Mouse (Mus musculus) liver, embryonic 14.5 days (tissue): ENCODE results near the gene Nelfa. TPM values are rescaled to one million over a fixed set of nuclear protein-coding genes. Genes with fewer than 3 reads are reported as not detected.

Source experiments
- ATAC-seq: fragments of 200-750 bp; cut with Nextera tagmentation; 2 replicates; pipeline ENCODE4 v1.8.0; 2017; ENCODE audit warnings: moderate number of reproducible peaks, mild to moderate bottlenecking, moderate library complexity; ENCODE audit not compliant: insufficient read depth
- DNase-seq, 3 experiments: peaks; one replicate each; pipeline ENCODE4 v3.0.0-alpha.2; 2012 to 2013; ENCODE audit warnings: low read depth in 3 of 3, low spot score in 3 of 3
- H3K27ac ChIP-seq: fragments of 300-500 bp; sonication (generic); 2 replicates; pipeline ENCODE4 v1.5.1; 2014; ENCODE audit warnings: moderate library complexity, mild to moderate bottlenecking, control low read depth, inconsistent platforms
- H3K27me3 ChIP-seq: fragments of 300-500 bp; sonication (generic); 2 replicates; pipeline ENCODE4 v1.6.1; 2014; ENCODE audit warnings: mild to moderate bottlenecking, low read length, moderate library complexity; ENCODE audit not compliant: control insufficient read depth, insufficient read depth
- H3K36me3 ChIP-seq: fragments of 300-500 bp; sonication (generic); replicated peaks from 2 replicates; pipeline ENCODE4 v1.6.1; 2014; ENCODE audit warnings: low read depth; ENCODE audit not compliant: control insufficient read depth, insufficient read depth
- H3K4me1 ChIP-seq, 2 experiments: fragments of 200-500 bp in 1 of 2; fragments of 300-500 bp in 1 of 2; sonication (generic) in 1 of 2; replicated peaks; 2 replicates each; pipeline ENCODE4 v1.6.1; 2012 to 2014; ENCODE audit warnings: antibody characterized with exemption in 1 of 2, inconsistent platforms in 1 of 2, low read length in 1 of 2; ENCODE audit not compliant: control insufficient read depth in 2 of 2, insufficient read depth in 2 of 2
- H3K4me2 ChIP-seq: fragments of 300-500 bp; sonication (generic); 2 replicates; pipeline ENCODE4 v1.6.1; 2014; ENCODE audit warnings: low read depth, mild to moderate bottlenecking, control low read depth, moderate library complexity
- H3K4me3 ChIP-seq, 2 experiments: fragments of 200-500 bp in 1 of 2; fragments of 300-500 bp in 1 of 2; sonication (generic) in 1 of 2; 2 replicates each; pipeline ENCODE4 v1.5.1; 2012 to 2014; ENCODE audit warnings: low read depth in 2 of 2, low read length in 2 of 2, mild to moderate bottlenecking in 2 of 2, control low read depth in 1 of 2, inconsistent platforms in 1 of 2, moderate library complexity in 1 of 2; ENCODE audit not compliant: insufficient read depth in 1 of 2
- H3K9ac ChIP-seq: fragments of 300-500 bp; sonication (generic); replicated peaks from 2 replicates; pipeline ENCODE4 v1.6.1; 2014; ENCODE audit warnings: mild to moderate bottlenecking, control low read depth, moderate library complexity
- H3K9me3 ChIP-seq: fragments of 300-500 bp; sonication (generic); 2 replicates; pipeline ENCODE4 v1.6.1; 2016; ENCODE audit warnings: low read length, mixed read lengths; ENCODE audit not compliant: control insufficient read depth
- CTCF ChIP-seq: IDR thresholded peaks from 2 replicates; pipeline ENCODE4 v1.5.1; 2016; ENCODE audit warnings: antibody characterized with exemption, low read depth, control low read depth
- EP300 ChIP-seq: IDR thresholded peaks from 2 replicates; pipeline ENCODE4 v1.6.1; 2016; ENCODE audit warnings: antibody characterized with exemption, low read depth
- WGBS: fragments of 180-500 bp; shearing (Covaris S2); extraction: QIAGEN DNeasy Blood & Tissue Kit; methylation state at CpG from one replicate; pipeline ENCODE4 v1.1.7; 2014; ENCODE audit not compliant: insufficient replicate concordance; 5-methylcytosine and 5-hydroxymethylcytosine counted together
- polyA plus RNA-seq, 2 experiments: library from polyadenylated mRNA; depleted of rRNA in 1 of 2; stranded (reverse) in 1 of 2; unstranded in 1 of 2; fragments of >200 nt; fragmentation: Nextera tagmentation in 1 of 2; extraction: Ambion mirVana in 1 of 2; gene quantifications; 2 replicates each; pipeline versions ENCODE4 v1.2.1 to v1.2.3; 2012 to 2014

Gene Nelfa
- polyA plus RNA-seq, 2 experiments: 21.3 to 22.6 TPM

DNA sequence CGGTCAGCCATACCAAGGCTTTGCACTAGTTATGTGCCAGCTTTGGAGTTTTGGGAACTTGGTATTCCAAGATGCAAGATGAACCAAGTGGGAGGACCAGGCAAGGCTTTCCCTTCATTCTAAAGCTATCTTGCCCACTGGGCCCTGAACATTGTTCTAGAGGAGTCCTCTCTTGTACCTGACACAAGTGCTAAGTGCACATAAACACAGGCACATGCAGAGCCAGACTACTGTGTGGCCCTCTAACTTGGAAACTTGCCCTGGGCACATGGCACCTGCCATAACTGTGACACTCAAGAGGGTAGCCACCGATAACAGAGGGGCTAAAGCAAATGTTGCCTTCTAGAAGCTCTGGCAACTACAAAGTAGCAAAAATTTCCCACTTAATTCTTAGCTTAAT lies 33.5 kb downstream of the Nelfa start:
- peaks cover 44% of the 10 kb centered on the region for H3K36me3 ChIP-seq
- DNase-seq: no peak
- H3K4me2 ChIP-seq: no peak overlapping the region
- no peak overlapping the region for H3K4me3 ChIP-seq
- no peaks in the 10 kb centered on the region for H3K4me1 ChIP-seq
- no peaks in the 10 kb centered on the region for H3K9me3 ChIP-seq
- no peak for ATAC-seq
- TF ChIP-seq EP300 (no peak), CTCF (no peak)
- H3K27me3 ChIP-seq: no peaks in the 10 kb centered on the region
- WGBS: 79% methylated on average over 2 of the region's 2 CpGs
- H3K27ac ChIP-seq: no peak overlapping the region
- no peak overlapping the region for H3K9ac ChIP-seq

DNA sequence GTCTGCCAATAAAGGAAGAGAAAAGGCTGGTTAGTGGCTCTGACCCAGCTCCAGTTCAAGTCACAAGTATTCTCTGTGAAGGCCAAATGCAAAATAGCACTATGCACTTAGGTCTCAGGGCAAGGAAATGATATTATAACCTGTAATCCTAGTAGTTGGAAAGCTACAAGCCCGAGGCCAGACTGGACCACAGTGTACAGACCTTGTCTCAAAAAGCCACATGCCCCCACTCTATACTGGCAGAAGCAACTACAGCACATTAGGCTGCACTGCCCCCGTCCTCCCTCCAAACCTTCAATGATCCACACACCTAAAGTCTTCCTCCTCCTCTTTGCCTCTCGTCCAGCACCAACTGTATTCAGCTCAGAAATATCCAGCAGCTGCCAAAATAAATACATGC lies 34.9 kb downstream of the Nelfa start:
- WGBS: 75% methylated on average over 3 of the region's 3 CpGs
- no peak for DNase-seq
- H3K9me3 ChIP-seq: no peaks in the 10 kb centered on the region
- H3K9ac ChIP-seq: no peak overlapping the region
- no peaks in the 10 kb centered on the region for H3K27me3 ChIP-seq
- H3K4me3 ChIP-seq: no peak overlapping the region
- H3K4me2 ChIP-seq: no peak overlapping the region
- H3K4me1 ChIP-seq: no peaks in the 10 kb centered on the region
- TF ChIP-seq EP300 (no peak), CTCF (no peak)
- H3K27ac ChIP-seq: no peak overlapping the region
- H3K36me3 ChIP-seq: peaks cover 54% of the 10 kb centered on the region
- no peak for ATAC-seq

DNA sequence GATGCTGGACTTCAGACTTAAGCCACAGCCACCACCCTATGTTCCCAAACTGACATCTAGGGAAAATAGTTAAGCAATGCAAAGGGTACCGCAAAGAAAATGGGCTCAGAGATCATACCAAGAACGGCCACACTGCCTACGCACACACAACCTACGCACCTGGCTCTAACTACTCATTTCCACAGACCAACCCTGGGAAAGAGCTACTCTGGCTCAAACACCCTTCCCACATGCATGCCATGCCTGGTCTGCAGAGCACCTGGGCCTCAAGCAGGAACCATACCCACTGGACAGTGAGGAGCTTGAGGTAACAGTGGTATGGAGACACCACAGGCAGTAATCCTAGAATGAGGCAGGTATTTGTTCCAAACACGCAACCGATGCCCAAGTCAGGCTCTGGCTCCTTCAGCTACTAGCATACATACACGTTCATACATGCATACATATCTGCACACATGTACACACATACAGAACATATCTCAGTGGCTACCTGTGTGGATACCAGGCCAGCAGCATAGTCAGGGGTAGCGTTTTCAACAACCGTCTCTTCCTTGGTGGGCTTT lies 35.4 kb downstream of the Nelfa start:
- Histone ChIP-seq H3K36me3 (peaks cover 59% of the 10 kb centered on the region), H3K27ac (no peak overlapping the region), H3K9ac (no peak overlapping the region), H3K9me3 (no peaks in the 10 kb centered on the region), H3K4me1 (no peaks in the 10 kb centered on the region), H3K27me3 (no peaks in the 10 kb centered on the region), H3K4me3 (no peak overlapping the region), H3K4me2 (no peak overlapping the region)
- DNase-seq (no peak), ATAC-seq (no peak)
- TF ChIP-seq CTCF (no peak), EP300 (no peak)
- 93% methylated on average over 9 of the region's 9 CpGs for WGBS

DNA sequence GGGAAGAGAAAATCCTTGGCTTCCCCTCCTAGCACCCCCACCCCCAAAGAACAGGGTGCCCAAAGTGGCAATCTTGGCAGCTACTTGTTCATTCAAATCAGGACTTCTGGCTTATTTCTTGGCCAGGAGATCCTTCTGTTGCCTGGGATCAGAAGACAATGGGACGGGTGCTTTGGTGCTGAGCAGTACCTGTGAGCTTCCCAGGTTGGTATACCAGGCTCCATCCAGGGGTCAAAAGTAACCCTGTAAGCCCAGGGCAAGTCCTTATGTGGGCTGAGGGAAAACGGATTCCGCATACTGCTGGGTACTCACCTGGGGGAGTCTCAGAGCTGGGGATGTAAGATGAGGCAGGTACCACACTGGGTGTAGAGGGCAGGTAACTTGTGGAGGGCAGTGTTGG lies 36.1 kb downstream of the Nelfa start:
- Histone ChIP-seq H3K4me1 (no peaks in the 10 kb centered on the region), H3K4me2 (no peak overlapping the region), H3K36me3 (peaks cover 66% of the 10 kb centered on the region), H3K9me3 (no peaks in the 10 kb centered on the region), H3K27ac (no peak overlapping the region), H3K9ac (no peak overlapping the region), H3K27me3 (no peaks in the 10 kb centered on the region), H3K4me3 (no peak overlapping the region)
- no peak for ATAC-seq
- 89% methylated on average over 3 of the region's 3 CpGs for WGBS
- DNase-seq: no peak
- TF ChIP-seq CTCF: no peak
- TF ChIP-seq EP300: no peak

DNA sequence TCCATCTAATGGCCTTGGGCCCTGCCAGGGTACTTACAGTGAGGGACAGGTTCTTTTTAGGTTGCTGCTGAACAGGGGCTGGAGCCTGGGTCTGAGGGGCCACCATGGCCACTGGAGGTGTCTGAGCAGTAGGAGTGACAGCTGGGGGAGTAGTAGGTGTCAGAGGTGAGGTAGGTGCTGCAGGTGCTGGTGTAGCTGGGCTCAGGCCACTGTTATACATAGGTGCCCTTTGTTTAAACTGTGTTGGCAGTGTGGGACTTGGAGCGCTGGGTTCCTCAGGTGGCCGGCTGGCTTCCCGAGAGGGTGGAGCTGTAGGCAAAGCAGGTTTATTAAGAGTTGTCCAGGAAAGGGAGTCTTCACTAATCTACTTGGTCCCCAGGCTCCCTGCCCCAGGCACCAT lies 37.0 kb downstream of the Nelfa start:
- Histone ChIP-seq H3K4me1 (no peaks in the 10 kb centered on the region), H3K9me3 (no peaks in the 10 kb centered on the region), H3K36me3 (peaks cover 74% of the 10 kb centered on the region), H3K9ac (no peak overlapping the region), H3K27ac (no peak overlapping the region), H3K4me3 (no peak overlapping the region), H3K27me3 (no peaks in the 10 kb centered on the region), H3K4me2 (no peak overlapping the region)
- 85% methylated on average over 3 of the region's 3 CpGs for WGBS
- ATAC-seq (no peak), DNase-seq (no peak)
- no peak for TF ChIP-seq EP300
- no peak for TF ChIP-seq CTCF
